Mouse (Mus musculus) midbrain, embryonic 11.5 days (tissue): Measurements from ENCODE around the gene Sft2d1. TPM values are rescaled to one million over a fixed set of nuclear protein-coding genes. Genes with fewer than 3 reads are reported as not detected.
A peak's percentile ranks its signal among the peaks of the same experiment; 100 is the strongest.

Experiments
- ATAC-seq: fragments of 200-750 bp; cut with Nextera tagmentation; 2 replicates; pipeline ENCODE4 v1.8.0; 2017; ENCODE audit warnings: moderate TSS enrichment, moderate library complexity; ENCODE audit not compliant: low FRiP score
- DNase-seq: peaks from one replicate; pipeline ENCODE4 v3.0.0; 2015; ENCODE audit warnings: low spot score; ENCODE audit errors: missing footprints
- H3K27ac ChIP-seq: fragments of 300-500 bp; sonication (generic); 2 replicates; pipeline ENCODE4 v1.5.1; 2014; ENCODE audit warnings: low read depth, low read length
- H3K27me3 ChIP-seq: fragments of 300-500 bp; sonication (generic); 2 replicates; pipeline ENCODE4 v1.6.1; 2014; ENCODE audit warnings: mild to moderate bottlenecking, low read length, moderate library complexity, mixed read lengths; ENCODE audit not compliant: control insufficient read depth, insufficient read depth
- H3K36me3 ChIP-seq: fragments of 300-500 bp; sonication (generic); 2 replicates; pipeline ENCODE4 v1.6.1; 2014; ENCODE audit warnings: mild to moderate bottlenecking, low read length, moderate library complexity, mixed read lengths; ENCODE audit not compliant: control insufficient read depth, insufficient read depth
- H3K4me1 ChIP-seq: fragments of 300-500 bp; sonication (generic); 2 replicates; pipeline ENCODE4 v1.6.1; 2014; ENCODE audit warnings: low read length; ENCODE audit not compliant: control insufficient read depth, insufficient read depth
- H3K4me2 ChIP-seq: fragments of 300-500 bp; sonication (generic); 2 replicates; pipeline ENCODE4 v1.6.1; 2014; ENCODE audit warnings: mild to moderate bottlenecking, moderate library complexity
- H3K4me3 ChIP-seq: fragments of 300-500 bp; sonication (generic); 2 replicates; pipeline ENCODE4 v1.5.1; 2014; ENCODE audit warnings: low read depth, low read length
- H3K9ac ChIP-seq: fragments of 300-500 bp; sonication (generic); 2 replicates; pipeline ENCODE4 v1.6.1; 2014; ENCODE audit warnings: low read length
- H3K9me3 ChIP-seq: fragments of 300-500 bp; sonication (generic); 2 replicates; pipeline ENCODE4 v1.6.1; 2016; ENCODE audit warnings: low read length; ENCODE audit not compliant: control insufficient read depth
- WGBS: fragments of 180-500 bp; shearing (Covaris S2); extraction: QIAGEN DNeasy Blood & Tissue Kit; methylation state at CpG from one replicate; pipeline ENCODE4 v1.1.7; 2014; 5-methylcytosine and 5-hydroxymethylcytosine counted together
- polyA plus RNA-seq: library from polyadenylated mRNA; unstranded; fragments of >200 nt; fragmentation: Nextera tagmentation; extraction: Ambion mirVana; gene quantifications from 2 replicates; pipeline ENCODE4 v1.2.1, GENCODE M21; 2014

Sft2d1 gene
- polyA plus RNA-seq, 1 experiment from 2014 or later, result 68.2 TPM

DNA sequence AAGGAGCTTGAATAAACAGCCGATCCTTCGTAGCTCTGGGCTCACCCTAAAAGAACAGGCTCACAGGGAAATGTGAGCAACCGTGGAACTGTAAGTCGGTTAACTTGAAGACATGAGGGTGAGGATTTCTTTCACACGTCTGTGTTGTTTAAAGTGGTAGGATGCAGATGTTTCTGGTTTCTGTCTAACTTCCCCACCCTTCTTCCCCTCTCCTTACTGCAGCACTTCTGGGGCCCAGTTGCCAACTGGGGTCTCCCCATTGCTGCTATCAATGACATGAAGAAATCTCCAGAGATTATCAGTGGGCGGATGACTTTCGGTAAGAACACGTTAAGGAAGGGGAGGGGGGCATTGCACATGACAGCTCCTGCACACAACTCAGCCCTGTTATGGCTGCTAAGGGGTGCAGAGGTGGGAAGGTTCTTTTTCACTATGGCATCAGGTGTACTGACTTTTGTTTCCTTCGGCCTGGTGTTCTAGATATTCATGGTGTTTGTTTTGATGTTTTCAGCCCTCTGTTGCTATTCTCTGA is 14.5 kb upstream of the Sft2d1 start:
- no peak overlapping the region for H3K4me2 ChIP-seq
- H3K9me3 ChIP-seq, result no peaks in the 10 kb centered on the region
- no peak overlapping the region for H3K4me3 ChIP-seq
- WGBS, result 85% methylated on average over 9 of the region's 9 CpGs
- no peak for ATAC-seq
- no peak overlapping the region for H3K9ac ChIP-seq
- H3K36me3 ChIP-seq, result no peaks in the 10 kb centered on the region
- H3K27ac ChIP-seq, result no peak overlapping the region
- H3K4me1 ChIP-seq, result no peaks in the 10 kb centered on the region
- no peaks in the 10 kb centered on the region for H3K27me3 ChIP-seq
- DNase-seq, result peak; percentile 12

DNA sequence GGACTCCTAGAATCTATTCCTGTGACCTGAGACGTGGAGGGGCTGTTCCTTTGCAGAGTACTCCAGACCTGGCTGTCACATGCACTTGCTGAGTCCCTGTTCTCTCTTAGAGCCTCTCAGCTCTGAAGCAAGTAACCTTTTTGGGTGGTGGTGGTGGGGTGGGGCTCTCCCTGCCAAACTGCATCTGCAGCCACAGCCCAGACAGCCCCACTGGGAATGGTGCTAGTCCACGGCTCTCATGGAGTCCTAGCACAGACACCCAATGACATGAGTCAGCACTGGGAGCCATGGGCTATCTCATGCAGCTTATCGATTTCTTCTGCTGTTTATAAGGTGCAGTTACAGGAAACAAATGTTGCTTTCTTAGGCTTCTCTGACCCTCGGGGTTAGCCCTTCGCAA is 13.2 kb upstream of the Sft2d1 start:
- no peak overlapping the region for H3K4me2 ChIP-seq
- H3K9ac ChIP-seq, result no peak overlapping the region
- no peak overlapping the region for H3K27ac ChIP-seq
- WGBS, result 82% methylated on average over 5 of the region's 5 CpGs
- H3K4me3 ChIP-seq, result no peak overlapping the region
- DNase-seq (no peak), ATAC-seq (no peak)
- H3K9me3 ChIP-seq, result no peaks in the 10 kb centered on the region
- no peaks in the 10 kb centered on the region for H3K36me3 ChIP-seq
- H3K4me1 ChIP-seq, result no peaks in the 10 kb centered on the region
- H3K27me3 ChIP-seq, result no peaks in the 10 kb centered on the region

DNA sequence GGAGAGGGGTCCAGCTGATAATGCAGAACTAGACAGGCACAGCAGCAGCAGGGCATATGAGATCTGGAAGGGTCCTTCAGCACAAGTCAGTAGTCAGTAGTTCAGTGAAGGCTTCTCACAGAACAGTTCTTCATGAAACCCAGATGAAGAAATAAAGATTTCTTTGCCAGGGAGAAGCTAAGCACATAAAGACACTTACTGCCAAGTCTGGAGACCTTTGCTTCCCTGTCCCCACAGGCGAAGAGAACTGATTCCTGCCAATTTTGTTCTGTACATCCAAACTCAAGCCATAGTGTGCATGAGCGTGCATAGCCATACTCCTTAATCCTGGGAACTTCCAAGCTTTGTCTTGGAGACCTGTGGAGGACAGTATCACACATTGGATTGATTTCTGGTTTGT is 12.6 kb upstream of the Sft2d1 start:
- ATAC-seq (no peak), DNase-seq (no peak)
- H3K9me3 ChIP-seq, result no peaks in the 10 kb centered on the region
- H3K27me3 ChIP-seq, result no peaks in the 10 kb centered on the region
- H3K9ac ChIP-seq, result no peak overlapping the region
- no peaks in the 10 kb centered on the region for H3K36me3 ChIP-seq
- 86% methylated on average over 2 of the region's 2 CpGs for WGBS
- H3K4me3 ChIP-seq, result no peak overlapping the region
- H3K4me2 ChIP-seq, result no peak overlapping the region
- H3K27ac ChIP-seq, result no peak overlapping the region
- H3K4me1 ChIP-seq, result no peaks in the 10 kb centered on the region

DNA sequence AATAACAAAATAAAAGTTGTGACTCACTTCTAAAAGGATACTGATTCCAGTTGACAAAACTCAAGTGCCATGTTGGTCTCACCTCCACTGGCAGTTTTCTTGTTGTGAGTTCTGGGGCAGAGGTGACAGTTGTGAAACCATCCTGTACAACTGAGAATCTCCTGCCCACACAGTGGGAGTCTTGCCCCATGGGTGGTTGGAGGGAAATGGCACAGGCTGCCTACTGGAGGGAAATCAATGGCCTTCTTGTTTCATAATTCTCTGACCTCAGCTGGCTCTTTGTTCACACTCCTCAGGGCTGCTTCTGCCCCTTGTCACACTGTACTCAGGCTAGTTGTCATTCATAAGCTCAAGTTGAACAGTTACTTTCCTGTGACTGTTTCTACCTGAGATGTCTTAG is 11.4 kb upstream of the Sft2d1 start:
- no peak overlapping the region for H3K27ac ChIP-seq
- no peaks in the 10 kb centered on the region for H3K36me3 ChIP-seq
- no peaks in the 10 kb centered on the region for H3K4me1 ChIP-seq
- H3K27me3 ChIP-seq, result no peaks in the 10 kb centered on the region
- DNase-seq (no peak), ATAC-seq (no peak)
- H3K9me3 ChIP-seq, result no peaks in the 10 kb centered on the region
- no peak overlapping the region for H3K9ac ChIP-seq
- H3K4me3 ChIP-seq, result no peak overlapping the region
- H3K4me2 ChIP-seq, result no peak overlapping the region

DNA sequence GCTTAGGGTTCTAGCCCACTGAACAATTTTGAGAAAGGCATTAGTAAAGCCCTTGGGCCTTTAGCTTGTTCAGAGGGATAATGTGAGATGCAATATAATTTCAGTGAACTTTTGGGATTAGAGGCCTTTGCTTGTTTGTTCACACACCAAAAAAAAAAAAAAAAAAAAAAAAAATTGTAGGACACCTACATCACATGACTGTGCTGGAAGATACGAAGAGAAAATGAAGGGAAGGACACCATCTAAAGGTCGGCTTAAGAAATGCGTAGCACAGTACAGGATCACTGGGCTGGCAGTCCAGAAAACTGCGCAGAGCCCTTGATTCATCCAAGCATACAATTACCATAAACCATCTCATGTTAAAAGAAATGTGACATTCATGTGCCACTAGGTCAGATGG is 9.4 kb upstream of the Sft2d1 start:
- Histone ChIP-seq H3K36me3 (no peaks in the 10 kb centered on the region), H3K4me1 (no peaks in the 10 kb centered on the region), H3K27me3 (no peaks in the 10 kb centered on the region), H3K9ac (no peak overlapping the region), H3K4me3 (no peak overlapping the region), H3K9me3 (no peaks in the 10 kb centered on the region), H3K4me2 (no peak overlapping the region), H3K27ac (no peak overlapping the region)
- DNase-seq, result no peak
- 77% methylated on average over 4 of the region's 4 CpGs for WGBS
- no peak for ATAC-seq

DNA sequence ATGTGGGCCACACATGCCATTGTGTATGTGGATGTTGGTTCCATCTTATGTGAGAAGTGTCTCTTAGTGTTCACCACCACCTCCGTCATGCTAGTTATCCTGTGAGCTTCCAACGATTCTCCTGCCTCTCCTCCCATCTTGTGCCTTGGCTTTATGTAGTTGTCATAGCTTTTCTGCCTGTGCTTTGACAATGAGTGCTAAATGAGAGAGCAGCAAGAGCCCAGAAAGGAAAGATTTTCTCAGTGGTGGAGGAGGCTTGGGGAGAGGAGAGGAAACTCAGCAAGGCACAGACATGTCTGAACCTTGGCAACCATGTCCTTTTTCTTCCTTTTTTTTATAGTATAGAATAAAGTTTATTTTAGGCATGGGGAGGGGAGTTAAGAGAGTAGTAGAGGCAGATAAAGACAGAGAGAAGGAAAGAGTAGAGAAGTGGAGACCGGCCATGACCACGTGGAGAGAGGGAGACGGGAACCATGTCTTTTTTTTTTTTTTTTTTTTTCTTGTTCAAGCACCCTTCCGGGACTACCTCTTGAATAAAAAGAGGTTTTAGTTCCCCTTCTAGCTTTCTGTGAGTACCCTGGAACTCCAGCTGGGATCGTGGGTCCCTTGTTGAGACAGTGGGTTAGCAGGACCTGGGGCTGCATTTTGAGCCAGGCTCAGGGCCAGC is 8.0 kb upstream of the Sft2d1 start:
- ATAC-seq (no peak), DNase-seq (no peak)
- Histone ChIP-seq H3K4me1 (no peaks in the 10 kb centered on the region), H3K9me3 (no peaks in the 10 kb centered on the region), H3K27me3 (no peaks in the 10 kb centered on the region), H3K27ac (no peak overlapping the region), H3K36me3 (no peaks in the 10 kb centered on the region), H3K4me3 (no peak overlapping the region), H3K9ac (no peak overlapping the region), H3K4me2 (no peak overlapping the region)
- 81% methylated on average over 6 of the region's 7 CpGs for WGBS

DNA sequence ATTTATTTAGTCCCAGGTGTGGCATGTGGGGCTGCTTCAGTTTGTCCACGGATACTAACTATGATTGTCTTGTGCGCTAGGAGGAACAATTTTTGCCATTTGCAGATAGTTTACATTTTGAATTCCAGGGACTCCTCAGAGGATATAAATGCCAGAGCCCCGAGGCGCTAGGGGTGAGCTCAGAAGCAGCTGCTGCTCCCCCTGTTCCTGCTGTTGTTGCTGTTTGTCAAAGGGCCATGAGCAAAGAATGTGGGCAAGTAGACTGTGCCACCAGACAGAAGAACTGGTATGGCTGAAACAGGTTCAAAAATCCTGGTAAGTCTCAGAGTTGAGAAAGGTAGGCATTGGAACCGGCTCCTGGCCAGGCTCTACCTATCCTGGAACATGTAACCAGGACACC is 7.2 kb upstream of the Sft2d1 start:
- H3K4me2 ChIP-seq, result no peak overlapping the region
- H3K36me3 ChIP-seq, result no peaks in the 10 kb centered on the region
- no peak for DNase-seq
- no peak for ATAC-seq
- no peak overlapping the region for H3K4me3 ChIP-seq
- no peaks in the 10 kb centered on the region for H3K9me3 ChIP-seq
- H3K9ac ChIP-seq, result no peak overlapping the region
- no peak overlapping the region for H3K27ac ChIP-seq
- H3K4me1 ChIP-seq, result no peaks in the 10 kb centered on the region
- WGBS, result 71% methylated on average over 5 of the region's 5 CpGs
- H3K27me3 ChIP-seq, result no peaks in the 10 kb centered on the region

DNA sequence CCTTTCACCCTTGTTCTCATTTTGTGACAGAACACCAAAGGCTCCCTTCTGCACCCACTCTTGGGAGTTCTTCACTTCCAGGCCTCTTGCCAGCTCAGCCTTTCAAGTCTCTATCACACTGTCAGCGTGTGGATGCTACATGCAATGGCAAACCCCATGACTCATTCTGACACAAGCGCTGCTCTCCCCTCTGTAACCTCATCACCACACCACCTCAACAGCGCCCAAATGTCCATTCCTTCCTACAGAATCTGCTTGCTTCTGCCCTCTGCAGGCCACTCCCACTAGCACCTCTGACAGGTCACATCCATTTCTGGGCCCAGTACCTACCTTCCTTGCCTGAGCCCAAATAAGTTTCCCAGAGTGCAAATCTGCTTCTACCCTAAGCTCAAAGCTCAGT is 5.1 kb upstream of the Sft2d1 start:
- H3K4me1 ChIP-seq, result no peaks in the 10 kb centered on the region
- 24% methylated on average over 3 of the region's 3 CpGs for WGBS
- no peak overlapping the region for H3K9ac ChIP-seq
- DNase-seq (no peak), ATAC-seq (no peak)
- H3K9me3 ChIP-seq, result no peaks in the 10 kb centered on the region
- H3K4me3 ChIP-seq, result no peak overlapping the region
- no peak overlapping the region for H3K4me2 ChIP-seq
- H3K27ac ChIP-seq, result no peak overlapping the region
- H3K36me3 ChIP-seq, result no peaks in the 10 kb centered on the region
- H3K27me3 ChIP-seq, result no peaks in the 10 kb centered on the region

DNA sequence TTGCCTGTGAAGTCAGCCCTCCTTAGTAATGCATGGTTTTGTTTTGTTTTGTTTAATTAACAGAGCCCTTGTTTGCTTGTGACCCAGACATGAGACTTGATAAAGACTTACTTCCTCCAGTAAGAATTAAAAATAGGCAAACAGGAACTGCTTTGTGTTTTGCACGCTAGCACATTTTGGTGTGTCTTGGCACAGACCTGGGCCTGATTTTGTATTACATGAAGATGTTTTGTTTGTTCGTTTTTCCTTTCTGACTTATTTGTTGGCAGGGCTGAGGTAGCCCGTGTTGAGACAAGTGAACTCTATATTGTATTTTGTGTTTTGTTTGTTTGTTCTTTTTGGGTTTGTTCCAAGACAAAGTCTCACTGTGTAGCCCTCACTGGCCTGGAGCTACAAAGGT is 849 bp downstream of the Sft2d1 start:
- H3K4me3 ChIP-seq, result peak overlapping the region; percentile 80
- peak overlapping the region; percentile 72 for H3K9ac ChIP-seq
- H3K36me3 ChIP-seq, result no peaks in the 10 kb centered on the region
- H3K27ac ChIP-seq, result no peak overlapping the region
- no peak for ATAC-seq
- peaks cover 11% of the 10 kb centered on the region for H3K4me1 ChIP-seq
- no peaks in the 10 kb centered on the region for H3K9me3 ChIP-seq
- no peak for DNase-seq
- H3K27me3 ChIP-seq, result no peaks in the 10 kb centered on the region
- WGBS, result 36% methylated on average over 3 of the region's 3 CpGs
- peak overlapping the region; percentile 69 for H3K4me2 ChIP-seq
